Mouse (Mus musculus) embryonic fibroblast, embryonic 13.5 days (primary cell): ENCODE results near the gene Sh3bp5.

ENCODE experiments used
- CTCF ChIP-seq: IDR thresholded peaks from 2 replicates; pipeline ENCODE4 v1.5.1; 2011; ENCODE audit warnings: mild to moderate bottlenecking, control low read depth, low read length, moderate library complexity, borderline replicate concordance; ENCODE audit not compliant: insufficient read depth
- POLR2A ChIP-seq: IDR thresholded peaks from 2 replicates; pipeline ENCODE4 v1.6.1; 2011; ENCODE audit warnings: low read depth, mild to moderate bottlenecking, control low read depth, low read length, moderate library complexity

GRCm38 (mm10) chr14:31416835-31417549 is 18.9 kb downstream of the Sh3bp5 start:
- TF ChIP-seq POLR2A, result no peak
- TF ChIP-seq CTCF, result no peak
